Mouse (Mus musculus): Measurements from ENCODE around the gene Ift88. TPM values are rescaled to one million over a fixed set of nuclear protein-coding genes. Genes with fewer than 3 reads are reported as not detected.

The Ift88 gene
- polyA plus RNA-seq, 1 experiment from 2014 or later = 10.8 TPM

DNA sequence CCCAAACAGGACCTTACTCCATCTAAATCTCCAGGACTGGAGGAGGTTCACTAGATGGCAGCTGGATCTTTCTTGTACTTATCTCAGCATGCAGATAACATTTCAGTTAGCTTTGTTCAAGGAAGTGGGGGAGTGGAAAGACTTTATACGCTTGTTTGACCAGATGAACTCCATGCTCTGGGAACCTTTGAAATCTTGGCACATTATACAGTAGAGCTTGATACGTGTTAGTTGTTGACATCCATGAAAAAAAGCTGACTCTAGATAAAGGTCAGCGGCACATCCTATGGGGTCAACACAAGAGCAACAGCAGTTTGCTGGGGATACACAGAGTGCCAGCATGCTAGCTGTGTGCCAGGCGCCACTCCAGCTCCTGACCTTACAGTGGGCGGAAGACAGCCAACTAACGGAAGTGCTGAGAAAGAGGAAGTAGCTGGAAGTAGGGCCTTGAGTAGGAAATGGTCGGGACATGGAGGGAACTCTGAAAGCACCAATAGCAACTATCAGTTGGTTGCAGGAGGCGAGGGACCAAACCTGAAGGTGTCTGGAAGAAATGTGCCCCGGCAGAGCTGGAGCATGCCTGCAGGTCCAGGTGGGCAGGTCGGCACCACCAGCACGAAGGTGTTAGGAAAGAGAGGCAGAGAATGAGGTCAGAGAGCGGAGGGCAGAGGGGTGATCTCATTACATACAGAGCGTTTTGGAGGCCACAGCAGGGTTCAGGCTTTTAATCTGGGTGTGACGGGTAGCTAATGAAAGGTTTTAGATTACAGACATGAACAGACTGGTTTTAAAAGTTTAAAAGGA, 36.9 kb upstream of the Ift88 start:
- peak; percentile 66 for ATAC-seq (replicated peaks; ENCODE audit: low FRiP score, low read depth)
- H3K27ac ChIP-seq = peak overlapping the region; percentile 13; the same call in 1 of the 2 replicates
- no peaks in the 10 kb centered on the region for H3K9me3 ChIP-seq (replicated peaks; ENCODE audit: low read length)
- no peaks in the 10 kb centered on the region for H3K27me3 ChIP-seq (ENCODE audit: insufficient read depth, low read length)
- WGBS = 43% methylated on average over 14 of the region's 14 CpGs
- H3K4me2 ChIP-seq (ENCODE audit: low read length) = no peak overlapping the region
- no peak overlapping the region for H3K4me3 ChIP-seq (replicated peaks; ENCODE audit: low read depth, low read length)
- H3K36me3 ChIP-seq (ENCODE audit: insufficient read depth, low read length) = no peaks in the 10 kb centered on the region
- no peak overlapping the region for H3K9ac ChIP-seq (ENCODE audit: low read depth, low read length)
- peak; percentile 67 for DNase-seq (ENCODE audit: low spot score)
- 0 out of 2 replicates have a peak, but pooled peaks cover 3% of the 10 kb centered on the region for H3K4me1 ChIP-seq (replicated peaks; ENCODE audit: insufficient read depth, low read length)
- TF ChIP-seq CTCF (IDR thresholded peaks at IDR 0.05; ENCODE audit: low read depth) = no peak

DNA sequence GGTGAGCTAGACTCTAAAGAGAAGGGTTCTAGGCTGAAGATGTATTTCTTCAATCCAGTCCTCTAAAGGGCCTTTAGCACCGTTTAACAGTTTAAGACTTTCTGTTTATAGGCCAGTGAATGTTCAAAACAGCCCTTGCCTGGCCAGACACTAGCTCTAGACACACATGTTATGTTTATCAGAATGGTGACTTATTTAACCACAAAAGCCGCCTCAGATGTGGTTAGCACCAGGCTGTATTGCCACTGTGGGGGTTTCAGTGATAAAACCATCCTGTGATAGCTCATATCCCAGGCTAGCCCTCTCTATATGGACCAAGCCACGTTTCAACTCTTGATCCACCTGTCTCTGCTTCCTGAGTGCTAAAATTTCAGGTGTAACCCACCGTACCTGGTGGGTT, 32.2 kb upstream of the Ift88 start:
- H3K4me3 ChIP-seq (replicated peaks; ENCODE audit: low read depth, low read length) = no peak overlapping the region
- no peak overlapping the region for H3K9ac ChIP-seq (ENCODE audit: low read depth, low read length)
- DNase-seq (ENCODE audit: low spot score) = no peak
- H3K9me3 ChIP-seq (replicated peaks; ENCODE audit: low read length) = no peaks in the 10 kb centered on the region
- no peak for TF ChIP-seq CTCF (IDR thresholded peaks at IDR 0.05; ENCODE audit: low read depth)
- H3K4me2 ChIP-seq (ENCODE audit: low read length) = no peak overlapping the region
- 79% methylated on average over 4 of the region's 4 CpGs for WGBS
- H3K27me3 ChIP-seq (ENCODE audit: insufficient read depth, low read length) = no peaks in the 10 kb centered on the region
- H3K36me3 ChIP-seq (ENCODE audit: insufficient read depth, low read length) = no peaks in the 10 kb centered on the region
- H3K4me1 ChIP-seq (replicated peaks; ENCODE audit: insufficient read depth, low read length) = 0 out of 2 replicates have a peak, but pooled peaks cover 3% of the 10 kb centered on the region
- H3K27ac ChIP-seq = no peak overlapping the region
- ATAC-seq (replicated peaks; ENCODE audit: low FRiP score, low read depth) = no peak

DNA sequence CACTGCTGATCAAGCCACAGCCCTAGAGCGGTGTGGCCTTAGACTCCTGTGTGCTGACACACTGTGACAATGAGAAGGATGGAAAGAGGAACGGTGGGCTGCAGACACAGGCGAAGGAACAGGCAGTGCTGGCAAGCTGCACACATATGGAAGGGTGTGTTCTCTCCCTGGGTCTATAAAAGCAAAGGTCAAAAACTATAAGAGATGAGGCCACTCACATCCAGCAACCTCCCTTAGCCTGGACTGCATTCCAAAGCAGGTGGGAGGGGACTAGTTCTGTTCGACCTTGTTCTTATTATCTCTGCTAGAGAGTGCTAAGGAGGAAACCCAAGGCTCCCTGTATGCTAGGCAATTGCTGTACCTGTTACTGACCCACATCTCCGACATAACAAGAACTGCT, 31.6 kb upstream of the Ift88 start:
- Histone ChIP-seq H3K9me3 (replicated peaks; ENCODE audit: low read length) (no peaks in the 10 kb centered on the region), H3K27ac (no peak overlapping the region), H3K4me1 (replicated peaks; ENCODE audit: insufficient read depth, low read length) (0 out of 2 replicates have a peak, but pooled peaks cover under 1% of the 10 kb centered on the region), H3K4me3 (replicated peaks; ENCODE audit: low read depth, low read length) (no peak overlapping the region), H3K9ac (ENCODE audit: low read depth, low read length) (no peak overlapping the region), H3K27me3 (ENCODE audit: insufficient read depth, low read length) (no peaks in the 10 kb centered on the region), H3K4me2 (ENCODE audit: low read length) (no peak overlapping the region), H3K36me3 (ENCODE audit: insufficient read depth, low read length) (no peaks in the 10 kb centered on the region)
- TF ChIP-seq CTCF (IDR thresholded peaks at IDR 0.05; ENCODE audit: low read depth) = no peak
- DNase-seq (ENCODE audit: low spot score) (peak; percentile 7), ATAC-seq (replicated peaks; ENCODE audit: low FRiP score, low read depth) (0 out of 2 replicates have a peak, but pooled peaks have one; percentile 52)
- WGBS = 67% methylated on average over 5 of the region's 5 CpGs

DNA sequence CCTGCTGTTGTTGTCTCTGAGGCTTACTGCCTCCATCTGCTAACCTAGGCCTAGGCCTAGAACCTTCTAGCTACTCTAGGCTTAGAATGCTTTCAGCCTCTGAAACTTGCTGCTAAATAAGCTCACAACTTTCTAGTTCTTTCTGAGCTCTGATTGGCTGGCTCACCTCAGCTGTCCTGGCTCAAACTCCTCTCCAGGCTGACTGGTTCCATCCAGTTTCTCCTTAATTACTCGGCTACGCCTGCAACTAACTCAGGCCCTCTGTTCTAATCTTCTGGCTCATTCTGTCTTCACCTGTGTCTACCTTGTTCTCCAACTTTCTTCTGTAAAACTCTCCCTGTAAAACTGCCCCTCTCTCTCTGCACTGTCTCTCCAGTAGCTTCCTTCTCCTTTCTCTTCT, 28.4 kb upstream of the Ift88 start:
- no peaks in the 10 kb centered on the region for H3K9me3 ChIP-seq (replicated peaks; ENCODE audit: low read length)
- ATAC-seq (replicated peaks; ENCODE audit: low FRiP score, low read depth) (no peak), DNase-seq (ENCODE audit: low spot score) (no peak)
- no peak overlapping the region for H3K9ac ChIP-seq (ENCODE audit: low read depth, low read length)
- 64% methylated on average over 2 of the region's 2 CpGs for WGBS
- H3K4me2 ChIP-seq (ENCODE audit: low read length) = no peak overlapping the region
- no peaks in the 10 kb centered on the region for H3K36me3 ChIP-seq (ENCODE audit: insufficient read depth, low read length)
- TF ChIP-seq CTCF (IDR thresholded peaks at IDR 0.05; ENCODE audit: low read depth) = no peak
- no peak overlapping the region for H3K4me3 ChIP-seq (replicated peaks; ENCODE audit: low read depth, low read length)
- H3K27ac ChIP-seq = no peak overlapping the region
- H3K27me3 ChIP-seq (ENCODE audit: insufficient read depth, low read length) = no peaks in the 10 kb centered on the region
- no peaks in the 10 kb centered on the region for H3K4me1 ChIP-seq (replicated peaks; ENCODE audit: insufficient read depth, low read length)

DNA sequence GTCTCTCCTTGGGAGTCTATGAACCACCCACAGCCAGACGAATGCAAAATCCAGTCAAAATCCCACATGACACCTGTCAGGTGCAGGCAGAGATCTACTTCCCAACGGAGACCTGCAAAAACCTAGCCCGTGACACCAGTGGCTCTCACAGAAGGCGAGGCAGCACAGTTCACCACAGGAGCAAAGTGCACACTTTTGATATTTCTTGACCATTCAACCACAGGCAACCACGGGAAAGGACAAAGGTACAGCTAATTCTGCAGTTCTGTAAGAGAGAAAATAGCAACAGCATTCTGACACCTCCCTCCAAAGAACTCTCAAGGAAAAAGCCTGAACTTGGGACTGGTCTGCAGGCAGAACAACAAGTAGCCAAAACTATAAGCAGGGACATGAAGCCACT, 26.6 kb upstream of the Ift88 start:
- H3K27me3 ChIP-seq (ENCODE audit: insufficient read depth, low read length) = no peaks in the 10 kb centered on the region
- no peak for TF ChIP-seq CTCF (IDR thresholded peaks at IDR 0.05; ENCODE audit: low read depth)
- no peak overlapping the region for H3K4me3 ChIP-seq (replicated peaks; ENCODE audit: low read depth, low read length)
- H3K9me3 ChIP-seq (replicated peaks; ENCODE audit: low read length) = no peaks in the 10 kb centered on the region
- DNase-seq (ENCODE audit: low spot score) (peak; percentile 2), ATAC-seq (replicated peaks; ENCODE audit: low FRiP score, low read depth) (no peak; the same call in 1 of the 2 replicates)
- 0 out of 2 replicates have a peak overlapping the region, but pooled peaks have one; percentile 51 for H3K27ac ChIP-seq
- no peaks in the 10 kb centered on the region for H3K36me3 ChIP-seq (ENCODE audit: insufficient read depth, low read length)
- H3K4me1 ChIP-seq (replicated peaks; ENCODE audit: insufficient read depth, low read length) = no peaks in the 10 kb centered on the region
- H3K4me2 ChIP-seq (ENCODE audit: low read length) = no peak overlapping the region
- no peak overlapping the region for H3K9ac ChIP-seq (ENCODE audit: low read depth, low read length)
- WGBS = 80% methylated on average over 5 of the region's 5 CpGs

DNA sequence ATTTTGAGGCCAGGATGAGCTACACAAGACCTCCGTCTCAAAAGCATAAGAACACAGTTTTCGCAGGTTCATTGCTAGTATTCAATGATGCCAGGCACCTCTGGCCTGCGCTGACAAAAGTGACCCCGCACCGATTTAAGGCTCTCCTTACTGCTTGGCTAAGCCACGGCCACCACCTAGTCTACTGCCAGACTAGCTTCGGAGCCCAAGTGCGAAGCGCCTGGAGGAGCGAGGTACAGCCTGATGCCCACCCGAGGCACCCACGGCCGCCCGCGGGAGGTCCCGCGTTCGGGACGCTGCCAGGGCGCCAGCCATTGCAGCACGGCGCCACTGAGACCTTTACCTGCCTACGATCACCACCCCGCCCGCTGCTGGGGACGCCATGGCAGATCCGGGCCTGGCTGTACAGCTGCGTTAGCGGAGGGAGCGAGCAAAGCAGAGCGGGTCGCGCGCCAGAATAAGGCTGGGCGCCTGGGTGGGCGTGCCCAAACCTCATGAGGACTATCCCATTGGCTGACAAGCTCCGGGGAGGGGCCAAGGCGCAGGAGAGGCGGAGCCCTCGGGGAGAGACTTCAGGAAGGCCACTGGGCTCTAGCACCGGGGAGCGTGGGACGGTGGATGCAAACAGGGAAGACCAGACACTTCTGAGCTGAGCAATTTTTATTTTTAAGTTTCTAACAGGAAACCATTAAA, 25.7 kb upstream of the Ift88 start, which contains the start of gene Cryl1:
Gene Cryl1, minus strand, starts transcription at position 465 of the 693 bp plus-strand sequence.
- Histone ChIP-seq H3K9me3 (replicated peaks; ENCODE audit: low read length) (no peaks in the 10 kb centered on the region), H3K4me2 (ENCODE audit: low read length) (peak within 1 kb of the TSS; percentile 67), H3K9ac (ENCODE audit: low read depth, low read length) (peak within 1 kb of the TSS; percentile 68), H3K36me3 (ENCODE audit: insufficient read depth, low read length) (no peaks in the 10 kb centered on the region), H3K27ac (peak within 1 kb of the TSS; percentile 74), H3K4me3 (replicated peaks; ENCODE audit: low read depth, low read length) (peak within 1 kb of the TSS; percentile 55), H3K4me1 (replicated peaks; ENCODE audit: insufficient read depth, low read length) (no peaks in the 10 kb centered on the region), H3K27me3 (ENCODE audit: insufficient read depth, low read length) (no peaks in the 10 kb centered on the region)
- TF ChIP-seq CTCF (IDR thresholded peaks at IDR 0.05; ENCODE audit: low read depth) = no peak; the same call in 1 of the 2 replicates
- WGBS = 2% methylated on average over 43 of the region's 43 CpGs
- peak; percentile 98 for DNase-seq (ENCODE audit: low spot score)
- peak; percentile 98 for ATAC-seq (replicated peaks; ENCODE audit: low FRiP score, low read depth)
